Mouse (Mus musculus) heart, postnatal 0 days (tissue): ENCODE measurements at regions not wholly inside any gene's neighbourhood (a gene's known extent, or its start where the extent isn't known, plus 50 kb on each side); places are given as distances from the start of the nearest gene placed in this dataset.

Experiments
- ATAC-seq: fragments of 200-750 bp; cut with Nextera tagmentation; 2 replicates; pipeline ENCODE4 v1.8.0; 2017; ENCODE audit warnings: low read depth, moderate number of reproducible peaks, moderate library complexity; ENCODE audit not compliant: insufficient read depth
- DNase-seq: peaks from one replicate; pipeline ENCODE4 v3.0.0-alpha.2; 2016; ENCODE audit warnings: low spot score
- H3K27ac ChIP-seq: fragments of 300-500 bp; sonication (generic); 2 replicates; pipeline ENCODE4 v1.5.1; 2014; ENCODE audit warnings: low read depth, mild to moderate bottlenecking
- H3K27me3 ChIP-seq: fragments of 300-500 bp; sonication (generic); 2 replicates; pipeline ENCODE4 v1.6.1; 2014; ENCODE audit warnings: low read length, mixed read lengths; ENCODE audit not compliant: control insufficient read depth, insufficient read depth
- H3K36me3 ChIP-seq: fragments of 300-500 bp; sonication (generic); replicated peaks from 2 replicates; pipeline ENCODE4 v1.6.1; 2014; ENCODE audit warnings: low read length, mixed read lengths; ENCODE audit not compliant: control insufficient read depth, insufficient read depth
- H3K4me1 ChIP-seq: fragments of 300-500 bp; sonication (generic); 2 replicates; pipeline ENCODE4 v1.6.1; 2014; ENCODE audit warnings: antibody characterized with exemption; ENCODE audit not compliant: control insufficient read depth, insufficient read depth
- H3K4me2 ChIP-seq: fragments of 300-500 bp; sonication (generic); 2 replicates; pipeline ENCODE4 v1.6.1; 2014; ENCODE audit warnings: low read depth, mild to moderate bottlenecking, low read length, moderate library complexity
- H3K4me3 ChIP-seq: fragments of 300-500 bp; sonication (generic); 2 replicates; pipeline ENCODE4 v1.5.1; 2014; ENCODE audit warnings: low read depth, low read length
- H3K9ac ChIP-seq: fragments of 300-500 bp; sonication (generic); replicated peaks from 2 replicates; pipeline ENCODE4 v1.6.1; 2014; ENCODE audit warnings: low read depth, low read length, mixed read lengths
- H3K9me3 ChIP-seq: fragments of 300-500 bp; sonication (generic); replicated peaks from 2 replicates; pipeline ENCODE4 v1.6.1; 2016; ENCODE audit warnings: low read length; ENCODE audit not compliant: control insufficient read depth
- CTCF ChIP-seq: IDR thresholded peaks from 2 replicates; pipeline ENCODE4 v1.5.1; 2016; ENCODE audit warnings: antibody characterized with exemption, control low read depth, low read depth
- EP300 ChIP-seq: IDR thresholded peaks from 2 replicates; pipeline ENCODE4 v1.6.1; 2016; ENCODE audit warnings: antibody characterized with exemption, low read depth
- WGBS: fragments of 180-500 bp; shearing (Covaris S2); extraction: QIAGEN DNeasy Blood & Tissue Kit; methylation state at CpG from one replicate; pipeline ENCODE4 v1.1.7; 2014; 5-methylcytosine and 5-hydroxymethylcytosine counted together

- 89% methylated on average over 4 of the region's 4 CpGs for WGBS
- Histone ChIP-seq H3K36me3 (no peaks in the 10 kb centered on the region), H3K4me3 (no peak overlapping the region), H3K4me1 (no peaks in the 10 kb centered on the region), H3K27ac (no peak overlapping the region), H3K27me3 (no peaks in the 10 kb centered on the region), H3K4me2 (no peak overlapping the region), H3K9me3 (no peaks in the 10 kb centered on the region), H3K9ac (no peak overlapping the region)
- no peak for TF ChIP-seq CTCF
- no peak for TF ChIP-seq EP300
- DNase-seq (no peak), ATAC-seq (no peak)
Measured at GRCm38 (mm10) chr10:17016854-17017253, 706.2 kb upstream of the Cited2 start.

DNA sequence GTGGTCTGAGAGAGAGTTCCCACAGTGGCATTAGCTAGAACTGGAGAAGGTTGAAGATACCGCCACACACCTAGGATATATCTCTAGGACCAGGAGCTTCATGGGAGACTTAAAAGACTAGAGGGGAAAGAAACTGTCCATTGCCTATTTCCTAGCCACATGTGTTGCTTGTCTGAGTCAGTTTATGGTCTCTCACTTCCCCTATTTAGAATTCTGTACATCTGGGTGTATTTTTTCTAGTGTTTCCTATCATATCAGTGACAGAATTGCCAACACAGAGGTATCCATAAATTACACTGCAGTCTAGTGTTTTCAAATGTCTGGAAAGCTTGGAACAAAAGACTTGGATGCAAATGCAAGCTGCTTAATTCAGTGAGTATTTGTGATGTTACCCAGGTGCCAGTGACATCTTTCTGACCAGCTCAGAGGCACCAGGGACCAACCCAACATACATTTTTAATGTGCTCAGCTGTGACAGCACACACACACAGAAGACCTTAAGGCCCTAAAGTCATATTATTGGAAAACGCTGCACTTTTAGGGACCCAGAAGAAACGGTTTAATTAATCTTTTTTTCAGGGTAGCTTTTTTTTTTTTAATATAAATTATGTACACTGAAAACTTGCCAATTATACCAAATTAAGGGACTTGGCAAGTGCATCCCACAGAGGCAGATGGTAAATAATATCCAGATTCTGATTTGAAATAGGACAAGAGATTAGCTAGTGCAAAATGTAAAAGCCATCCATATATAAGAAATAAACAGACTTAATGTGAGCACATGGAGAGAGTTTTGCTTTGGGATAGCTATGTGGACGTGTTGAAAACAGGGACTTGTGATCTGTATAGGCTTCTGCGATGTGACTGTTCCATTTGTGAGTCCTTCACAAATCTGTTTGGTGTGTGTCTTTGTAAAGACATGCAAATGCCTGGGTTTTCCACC, 700.5 kb upstream of the Cited2 start:
- H3K27me3 ChIP-seq = no peaks in the 10 kb centered on the region
- 0 out of 2 replicates have a peak, but pooled peaks cover 4% of the 10 kb centered on the region for H3K4me1 ChIP-seq
- TF ChIP-seq CTCF = no peak
- TF ChIP-seq EP300 = no peak
- WGBS = 85% methylated on average over 5 of the region's 5 CpGs
- no peak overlapping the region for H3K9ac ChIP-seq
- ATAC-seq (no peak), DNase-seq (no peak)
- no peak overlapping the region for H3K4me2 ChIP-seq
- no peaks in the 10 kb centered on the region for H3K9me3 ChIP-seq
- no peak overlapping the region for H3K27ac ChIP-seq
- no peaks in the 10 kb centered on the region for H3K36me3 ChIP-seq
- no peak overlapping the region for H3K4me3 ChIP-seq

- DNase-seq (peak; percentile 32), ATAC-seq (no peak)
- WGBS = 48% methylated on average over 13 of the region's 13 CpGs
- Histone ChIP-seq H3K4me3 (no peak overlapping the region), H3K4me1 (0 out of 2 replicates have a peak, but pooled peaks cover 4% of the 10 kb centered on the region), H3K27me3 (no peaks in the 10 kb centered on the region), H3K9ac (no peak overlapping the region), H3K4me2 (no peak overlapping the region), H3K27ac (no peak overlapping the region), H3K36me3 (no peaks in the 10 kb centered on the region), H3K9me3 (no peaks in the 10 kb centered on the region)
- TF ChIP-seq CTCF (no peak), EP300 (no peak)
Measured at GRCm38 (mm10) chr10:17023571-17024293, 699.3 kb upstream of the Cited2 start.

GRCm38 (mm10) chr10:17024294-17024665, 698.7 kb upstream of the Cited2 start:
- no peak for ATAC-seq
- WGBS = 83% methylated on average over 1 of the region's 1 CpGs
- Histone ChIP-seq H3K9me3 (no peaks in the 10 kb centered on the region), H3K4me2 (no peak overlapping the region), H3K9ac (no peak overlapping the region), H3K4me3 (no peak overlapping the region), H3K27me3 (no peaks in the 10 kb centered on the region), H3K36me3 (no peaks in the 10 kb centered on the region), H3K27ac (no peak overlapping the region), H3K4me1 (0 out of 2 replicates have a peak, but pooled peaks cover 4% of the 10 kb centered on the region)
- DNase-seq = no peak
- TF ChIP-seq CTCF (no peak), EP300 (no peak)

DNA sequence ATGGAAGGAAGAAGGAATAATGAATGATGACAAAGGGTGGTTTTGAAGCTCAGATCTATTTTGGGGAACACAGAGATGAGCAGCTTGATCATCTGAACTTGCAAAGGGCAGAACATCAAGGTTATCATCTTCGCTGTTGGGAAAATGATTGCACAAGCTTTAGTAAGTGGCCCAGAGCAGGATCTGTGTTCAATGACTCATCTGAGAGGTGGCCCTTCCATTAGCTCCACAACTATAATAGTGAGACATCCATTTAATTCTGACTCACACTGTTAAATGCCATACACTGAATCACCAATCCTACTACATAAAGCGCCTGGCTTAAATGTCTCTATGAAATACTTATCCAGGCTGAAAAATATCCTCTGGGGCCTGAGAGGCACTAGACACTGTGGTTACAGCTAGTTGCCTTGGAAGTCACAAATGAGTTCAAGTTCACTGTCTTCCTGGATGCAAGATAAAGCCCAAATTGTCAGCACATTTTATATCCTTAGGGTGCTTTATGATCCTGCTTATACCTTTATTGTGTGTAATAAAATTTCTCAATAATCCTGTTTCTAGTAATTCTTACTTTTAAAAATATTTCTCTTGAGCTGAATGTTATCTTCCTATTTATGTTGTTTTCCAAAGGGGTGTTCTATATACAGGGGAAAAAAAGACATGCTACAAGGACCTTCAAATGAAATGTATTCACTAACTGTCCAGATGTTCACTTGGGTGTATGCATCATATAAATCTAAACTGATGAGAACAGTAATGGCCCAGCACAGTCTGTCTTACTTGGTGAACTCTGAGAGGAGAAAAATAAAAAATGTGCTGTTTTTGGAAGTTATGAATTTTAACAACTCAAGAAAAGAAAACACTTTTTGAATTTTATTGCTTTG, 687.9 kb upstream of the Cited2 start:
- ATAC-seq (no peak), DNase-seq (no peak)
- Histone ChIP-seq H3K4me3 (no peak overlapping the region), H3K36me3 (no peaks in the 10 kb centered on the region), H3K9me3 (no peaks in the 10 kb centered on the region), H3K27ac (no peak overlapping the region), H3K27me3 (no peaks in the 10 kb centered on the region), H3K4me2 (no peak overlapping the region), H3K9ac (no peak overlapping the region), H3K4me1 (no peaks in the 10 kb centered on the region)
- TF ChIP-seq CTCF = no peak
- no peak for TF ChIP-seq EP300
- WGBS = 85% methylated on average over 2 of the region's 2 CpGs
